Mouse (Mus musculus): Measurements from ENCODE around the gene Tm4sf5. TPM values are rescaled to one million over a fixed set of nuclear protein-coding genes. Genes with fewer than 3 reads are reported as not detected.

The Tm4sf5 gene
- 2.6 TPM for polyA plus RNA-seq (2017; shearing (Covaris generic))

DNA sequence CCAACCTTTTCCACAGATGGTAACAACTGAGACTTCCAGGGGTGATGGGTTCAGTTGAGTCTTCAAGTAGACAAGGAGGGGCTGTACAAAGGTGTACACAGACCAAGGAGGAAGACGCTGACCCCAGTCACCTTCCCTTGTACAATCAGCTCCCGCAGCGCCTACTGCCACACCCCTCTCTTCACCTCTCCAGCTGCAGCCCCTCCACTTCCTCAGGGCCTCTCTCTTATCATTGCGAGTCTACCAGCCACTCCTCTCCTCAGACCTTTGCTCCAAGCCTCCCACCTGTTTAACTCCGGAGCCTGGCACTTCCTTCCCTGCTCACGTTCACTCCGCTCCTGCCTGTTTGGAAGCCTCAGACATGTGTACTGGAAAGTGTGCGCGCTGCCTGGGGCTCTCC lies at the start of gene Tm4sf5:
Gene Tm4sf5, plus strand, starts transcription at position 275 of the 400 bp plus-strand sequence.

DNA sequence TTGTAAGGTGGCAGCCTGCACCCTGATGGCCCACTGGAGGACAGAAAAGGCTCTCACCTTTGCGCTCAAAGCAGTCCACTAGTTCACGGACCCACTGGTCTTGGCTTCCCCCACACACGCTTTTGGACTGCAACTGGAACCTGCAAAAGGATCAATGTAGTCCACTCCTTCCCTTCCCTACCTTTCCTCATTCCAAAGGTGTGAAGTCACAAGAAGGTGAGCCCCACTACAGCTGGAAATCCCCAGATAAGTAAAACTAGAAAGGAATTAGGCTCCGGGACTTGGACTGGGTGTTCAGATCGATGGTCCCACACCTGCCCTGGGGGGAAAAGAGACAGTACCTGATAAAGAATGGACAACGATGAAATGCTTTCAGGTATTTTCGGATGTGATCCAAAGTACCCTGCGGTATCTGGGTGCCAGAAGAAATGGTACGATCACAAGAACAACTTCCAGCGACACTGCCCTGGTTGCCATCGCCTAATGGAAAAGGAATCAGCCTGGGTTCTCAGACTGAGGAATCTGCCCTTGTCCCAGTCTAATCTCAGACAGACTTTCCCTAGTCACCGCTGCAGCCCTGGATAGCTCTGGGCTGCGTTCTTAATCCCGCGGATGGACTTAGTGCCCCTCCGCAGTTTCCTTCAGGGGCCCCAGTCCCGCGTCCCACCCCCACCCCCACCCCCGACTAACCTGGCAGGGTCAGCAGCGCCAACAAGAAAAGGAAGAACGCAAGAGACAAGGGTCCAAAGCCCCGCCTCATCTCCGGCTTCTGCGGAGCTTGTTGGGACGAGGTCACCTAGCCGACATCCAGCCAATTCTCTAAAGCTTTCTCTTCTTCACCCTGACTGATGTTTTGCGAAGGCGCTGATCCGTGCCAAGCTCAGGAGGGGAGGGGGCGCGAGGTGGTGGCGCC lies 46.1 kb upstream of the Tm4sf5 start, which contains the start of gene Zmynd15:
Gene Zmynd15, plus strand, starts transcription at position 746 of the 913 bp plus-strand sequence.

DNA sequence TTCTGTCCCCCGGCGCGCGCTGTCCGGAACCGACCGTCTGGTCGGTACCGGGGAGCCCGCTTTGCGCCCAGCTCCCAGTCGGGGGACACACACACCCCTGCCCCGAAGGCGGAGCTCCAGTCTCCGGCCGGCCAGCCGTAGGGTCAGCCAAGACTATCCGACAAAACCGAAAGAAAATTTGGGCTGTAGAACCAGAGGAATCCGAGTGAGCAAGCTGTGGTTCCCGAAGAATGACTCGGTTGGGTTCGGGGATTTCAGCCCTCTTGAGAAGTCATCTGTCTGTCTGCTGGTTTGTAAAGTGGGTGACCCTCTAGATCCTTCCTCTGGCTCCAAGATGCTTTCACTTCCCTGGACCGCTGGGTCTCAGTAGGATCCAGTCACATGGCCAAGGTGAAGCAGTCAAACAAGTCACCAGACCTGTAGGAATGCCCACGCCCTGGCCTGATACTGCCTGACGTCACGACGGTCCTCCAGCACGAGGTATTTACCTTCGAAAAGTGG lies 45.4 kb upstream of the Tm4sf5 start, which contains the start of gene Cxcl16:
Gene Cxcl16, minus strand, starts transcription at position 384 of the 501 bp plus-strand sequence.

DNA sequence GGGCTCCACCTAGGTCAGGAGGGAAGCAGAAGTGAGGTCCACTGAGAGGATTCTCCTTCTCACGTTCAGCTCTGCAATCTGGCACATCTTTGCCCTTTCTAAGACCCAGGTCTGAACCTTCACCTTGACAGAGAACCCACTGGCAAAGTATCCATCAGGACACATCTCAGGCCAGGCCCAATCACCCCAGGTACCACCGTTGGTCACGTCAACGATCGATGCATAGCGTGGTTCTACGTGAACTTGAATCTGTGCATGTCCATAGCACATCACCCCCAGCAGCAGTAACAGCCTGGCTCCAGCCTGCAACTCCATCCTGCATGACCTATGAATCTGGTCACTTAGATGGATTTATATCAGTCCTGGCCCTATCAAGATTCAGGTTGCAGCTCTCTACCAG lies 9.2 kb downstream of the Tm4sf5 start, which contains the start of gene Vmo1:
Gene Vmo1, minus strand, starts transcription at position 329 of the 400 bp plus-strand sequence.

DNA sequence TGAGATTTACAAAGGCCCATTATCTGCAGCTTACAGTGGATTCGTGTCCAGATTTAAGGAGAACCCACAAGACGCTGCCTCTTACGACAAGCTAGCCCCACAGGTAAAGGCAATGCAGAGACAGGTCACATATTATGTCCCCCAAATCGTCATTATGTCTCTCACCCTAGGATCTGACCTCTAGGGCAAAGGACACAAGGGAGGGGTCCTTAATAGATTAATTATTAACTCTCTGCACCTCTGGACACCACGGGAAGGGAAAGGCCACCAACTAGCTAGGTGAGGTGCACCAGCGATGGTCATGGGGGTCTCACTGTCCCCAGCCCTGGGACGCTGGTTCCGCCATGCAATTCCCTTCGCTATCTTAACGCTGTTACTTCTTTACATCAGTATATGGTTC lies 13.9 kb downstream of the Tm4sf5 start, which contains the start of gene Gltpd2:
Gene Gltpd2, plus strand, starts transcription at position 274 of the 400 bp plus-strand sequence.

DNA sequence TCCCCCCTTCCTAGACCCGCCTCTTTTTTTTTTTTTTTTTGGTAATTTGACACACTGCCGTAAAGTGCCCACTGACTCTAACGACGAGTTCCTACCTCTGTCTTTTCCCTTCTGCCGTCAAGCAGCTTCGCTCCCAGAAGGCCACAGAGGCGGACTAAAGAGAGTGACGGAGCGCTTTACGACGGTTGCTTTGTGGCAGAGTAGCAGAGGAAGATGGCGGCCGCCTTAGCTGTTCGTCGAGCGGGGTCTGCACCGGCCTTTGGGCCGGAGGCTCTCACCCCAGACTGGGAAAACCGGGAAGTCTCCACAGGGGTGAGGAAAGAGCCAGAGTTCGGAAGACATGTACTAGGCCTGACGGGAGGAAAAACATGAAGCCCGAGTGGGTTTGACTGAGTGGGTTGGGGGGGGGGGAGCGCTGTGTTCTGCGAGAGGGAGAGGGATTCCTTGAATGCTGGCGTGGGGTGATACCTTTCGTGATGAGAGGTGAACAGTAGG lies 20.2 kb downstream of the Tm4sf5 start, which contains the start of gene Psmb6:
Gene Psmb6, plus strand, starts transcription at position 184 of the 495 bp plus-strand sequence.

DNA sequence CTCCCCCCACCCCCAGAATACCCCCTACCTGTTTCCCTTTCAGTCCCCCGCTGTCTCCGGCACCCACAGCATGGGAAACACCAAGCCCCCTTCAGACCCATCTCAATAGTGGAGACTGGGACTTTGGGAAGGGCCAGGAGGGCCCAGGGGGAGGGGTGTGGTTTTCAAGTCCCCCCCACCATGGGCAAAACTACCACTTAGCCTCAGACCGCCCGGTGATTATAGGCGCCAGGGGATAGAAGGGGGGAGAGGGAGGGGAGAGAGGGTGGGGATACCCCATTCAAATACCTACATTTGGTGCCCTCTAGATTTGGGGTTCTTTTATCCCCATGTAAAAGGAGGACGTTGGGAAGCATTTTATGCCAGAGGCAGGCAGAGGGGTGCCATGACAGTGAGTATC lies 27.8 kb downstream of the Tm4sf5 start, which contains the start of gene Gm40193:
Gene Gm40193, minus strand, starts transcription at position 101 of the 400 bp plus-strand sequence.

DNA sequence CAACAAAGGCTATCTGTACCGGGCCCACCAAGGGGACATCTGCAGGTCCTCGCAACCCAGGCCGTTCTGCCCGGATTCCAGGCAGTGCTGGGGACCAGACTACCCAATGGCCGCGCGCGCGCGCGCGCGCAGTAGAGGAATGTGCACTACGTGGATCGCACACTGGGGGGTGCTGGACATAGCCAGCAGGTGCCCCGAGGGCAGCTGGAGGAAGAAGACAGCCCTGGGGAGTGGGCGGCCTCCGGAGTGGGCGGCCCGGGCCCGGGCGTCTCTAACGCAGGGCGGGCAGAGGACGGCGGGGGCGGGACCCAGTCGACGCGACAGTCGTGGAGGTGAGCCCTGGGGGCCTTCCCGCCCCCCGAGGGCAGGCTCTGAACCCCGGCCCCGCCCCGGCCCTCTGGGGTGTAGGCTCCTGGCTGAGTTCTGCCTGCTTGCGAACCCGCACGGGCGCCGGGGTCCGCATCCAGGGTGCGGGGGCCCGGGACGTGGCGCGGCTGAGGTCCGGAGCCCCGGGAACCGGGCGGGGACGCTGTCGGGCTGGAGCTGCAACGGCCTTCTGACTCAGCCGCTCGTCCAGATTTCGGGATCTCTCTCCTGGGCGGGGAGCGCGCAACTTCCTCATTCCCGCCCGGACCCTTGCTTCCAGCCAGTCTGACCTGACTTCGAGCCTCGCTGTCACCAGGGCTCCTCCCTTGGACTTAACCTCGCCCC lies 35.0 kb downstream of the Tm4sf5 start, which contains the start of gene Pld2:
Gene Pld2, plus strand, starts transcription at position 188 of the 711 bp plus-strand sequence.

Other genes with a start within 250 kb of the Tm4sf5 start
- gene Alox12, start 249.9 kb upstream of the Tm4sf5 start, polyA plus RNA-seq (2017; shearing (Covaris generic)), result not detected
- not detected for gene Alox12e, start 182.6 kb upstream of the Tm4sf5 start, polyA plus RNA-seq (2017; shearing (Covaris generic))
- gene Alox15, start 153.2 kb upstream of the Tm4sf5 start, polyA plus RNA-seq (2017; shearing (Covaris generic)), result 0.24 TPM
- gene Pelp1, start 95.2 kb upstream of the Tm4sf5 start, polyA plus RNA-seq (2017; shearing (Covaris generic)), result 11.3 TPM
- gene Arrb2, start 72.6 kb upstream of the Tm4sf5 start, polyA plus RNA-seq (2017; shearing (Covaris generic)), result 168 TPM
- 81.3 TPM for gene Med11, start 53.3 kb upstream of the Tm4sf5 start, polyA plus RNA-seq (2017; shearing (Covaris generic))
- 0.60 TPM for gene Zmynd15, start 45.8 kb upstream of the Tm4sf5 start, polyA plus RNA-seq (2017; shearing (Covaris generic))
- gene Cxcl16, start 45.3 kb upstream of the Tm4sf5 start, polyA plus RNA-seq (2017; shearing (Covaris generic)), result 0.43 TPM
- not detected for gene Vmo1, start 9.4 kb downstream of the Tm4sf5 start, polyA plus RNA-seq (2017; shearing (Covaris generic))
- gene Gltpd2, start 14.0 kb downstream of the Tm4sf5 start, polyA plus RNA-seq (2017; shearing (Covaris generic)), result not detected
- gene Psmb6, start 20.1 kb downstream of the Tm4sf5 start, polyA plus RNA-seq (2017; shearing (Covaris generic)), result 402 TPM
- gene Gm40193, start 27.7 kb downstream of the Tm4sf5 start, polyA plus RNA-seq (2017; shearing (Covaris generic)), result not detected
- 7.0 TPM for gene Pld2, start 34.8 kb downstream of the Tm4sf5 start, polyA plus RNA-seq (2017; shearing (Covaris generic))
- gene Mink1, start 57.6 kb downstream of the Tm4sf5 start, polyA plus RNA-seq (2017; shearing (Covaris generic)), result 9.0 TPM
- gene 4930544D05Rik, start 110.6 kb downstream of the Tm4sf5 start, polyA plus RNA-seq (2017; shearing (Covaris generic)), result 0.52 TPM
- gene Chrne, start 114.0 kb downstream of the Tm4sf5 start, polyA plus RNA-seq (2017; shearing (Covaris generic)), result 0.65 TPM
- gene Gp1ba, start 133.9 kb downstream of the Tm4sf5 start, polyA plus RNA-seq (2017; shearing (Covaris generic)), result 0.21 TPM
- 466 TPM for gene Rnf167, start 142.0 kb downstream of the Tm4sf5 start, polyA plus RNA-seq (2017; shearing (Covaris generic))
- 190 TPM for gene Slc25a11, start 142.2 kb downstream of the Tm4sf5 start, polyA plus RNA-seq (2017; shearing (Covaris generic))
- gene Pfn1, start 149.4 kb downstream of the Tm4sf5 start, polyA plus RNA-seq (2017; shearing (Covaris generic)), result 4,689 TPM
- gene Eno3, start 152.0 kb downstream of the Tm4sf5 start, polyA plus RNA-seq (2017; shearing (Covaris generic)), result 20.6 TPM
- gene Spag7, start 164.2 kb downstream of the Tm4sf5 start, polyA plus RNA-seq (2017; shearing (Covaris generic)), result 87.0 TPM
- gene Camta2, start 182.9 kb downstream of the Tm4sf5 start, polyA plus RNA-seq (2017; shearing (Covaris generic)), result 64.2 TPM
- 0.37 TPM for gene Inca1, start 194.9 kb downstream of the Tm4sf5 start, polyA plus RNA-seq (2017; shearing (Covaris generic))
- gene Kif1c, start 195.3 kb downstream of the Tm4sf5 start, polyA plus RNA-seq (2017; shearing (Covaris generic)), result 0.59 TPM

Measured in inflammation-experienced regulatory T-cells, adult 16 weeks (primary cell).